Mouse (Mus musculus): Measurements from ENCODE around the gene Hpf1.

Hpf1 gene

GRCm38 (mm10) chr8:60889843-60890519 lies at the start of gene Hpf1:
TSS of gene Hpf1 (plus strand) at chr8:60890418.
- DNase-seq (ENCODE audit: low read depth in 2 of 2, low spot score in 2 of 2), result peak; percentile 87

DNA sequence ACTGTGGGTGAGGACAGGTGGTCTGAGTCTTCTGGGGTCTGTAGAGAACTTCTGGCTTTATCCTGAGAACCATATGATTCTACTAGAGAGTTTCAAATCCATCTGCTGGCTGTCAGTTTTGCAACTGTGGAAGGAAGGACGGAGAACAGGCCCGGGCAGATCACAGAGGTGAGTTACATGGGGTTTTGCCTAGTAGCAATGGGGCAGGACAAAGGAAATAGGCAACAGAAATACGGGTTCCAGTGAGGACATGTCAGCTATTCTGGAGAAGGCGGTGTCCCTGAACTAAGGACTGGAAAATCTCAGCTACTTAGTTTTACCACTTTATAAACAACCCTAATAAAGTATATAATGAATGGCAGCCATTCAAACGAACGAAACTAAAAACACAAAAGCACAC lies 47.8 kb upstream of the Hpf1 start:
- DNase-seq (ENCODE audit: low read depth in 2 of 2, low spot score in 2 of 2), result no peak

DNA sequence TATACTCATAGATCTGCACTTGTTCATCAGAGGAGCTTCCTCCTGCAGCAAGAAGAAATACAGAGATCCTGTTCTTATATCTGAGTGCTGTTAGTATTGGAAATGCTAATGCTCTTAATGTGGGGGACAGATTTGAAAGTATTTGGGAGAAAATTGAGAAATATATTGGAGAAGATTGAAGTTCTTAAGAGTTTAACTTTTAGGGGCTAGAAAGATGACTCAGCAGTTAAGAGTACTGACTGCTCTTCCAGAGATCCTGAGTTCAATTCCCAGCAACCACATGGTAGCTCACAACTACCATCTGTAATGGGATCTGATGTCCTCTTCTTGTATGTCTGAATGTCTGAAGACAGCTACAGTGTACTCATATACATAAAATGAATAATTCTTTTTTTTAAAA lies 32.7 kb upstream of the Hpf1 start:
- no peak for DNase-seq (ENCODE audit: low read depth in 2 of 2, low spot score in 2 of 2)

GRCm38 (mm10) chr8:60858091-60858490 lies 32.1 kb upstream of the Hpf1 start:
- no peak for DNase-seq (ENCODE audit: low read depth in 2 of 2, low spot score in 2 of 2)

- no peak for DNase-seq (ENCODE audit: low read depth in 2 of 2, low spot score in 2 of 2)
These were observed 31.2 kb upstream of the Hpf1 start for GRCm38 (mm10) chr8:60858911-60859476.

DNA sequence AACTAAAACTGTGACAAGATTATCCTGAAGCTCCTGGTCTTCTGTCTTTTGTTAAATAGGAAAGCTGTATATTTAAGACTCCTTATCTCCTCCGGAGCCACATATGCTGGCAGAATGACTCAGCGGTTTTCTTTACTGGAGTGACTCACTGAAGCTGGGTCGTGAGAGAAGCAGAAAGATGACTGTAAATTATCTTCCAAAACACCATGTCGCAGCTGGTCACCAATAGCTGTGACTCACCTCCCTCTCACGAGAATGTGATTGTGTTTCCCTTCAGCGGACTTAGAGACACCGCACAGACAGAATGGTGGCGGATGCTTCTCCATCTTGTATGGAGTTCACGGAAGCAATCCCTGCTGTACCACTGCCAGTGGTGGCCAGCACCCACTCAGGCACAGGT lies 30.6 kb upstream of the Hpf1 start:
- DNase-seq (ENCODE audit: low read depth in 2 of 2, low spot score in 2 of 2), result no peak

DNA sequence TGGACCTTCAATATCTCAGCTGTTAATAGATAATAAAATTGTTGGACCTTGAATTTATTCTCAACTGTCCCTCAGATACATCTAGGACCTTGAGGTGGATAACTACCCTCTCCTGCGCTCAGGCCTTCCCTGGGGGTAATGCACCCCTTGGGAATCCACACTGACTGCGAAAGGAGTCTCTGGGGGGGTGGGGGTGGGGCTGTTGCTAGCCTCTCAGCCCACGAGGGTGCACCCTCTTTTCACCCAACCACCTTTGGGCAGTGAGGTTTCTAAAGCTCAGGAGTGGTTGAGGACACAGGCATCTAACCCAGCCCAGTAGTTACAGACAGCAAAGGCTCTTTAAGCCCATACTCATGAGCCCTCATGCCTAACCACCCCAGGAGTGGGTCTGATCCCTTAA lies 29.5 kb upstream of the Hpf1 start:
- no peak for DNase-seq (ENCODE audit: low read depth in 2 of 2, low spot score in 2 of 2)

GRCm38 (mm10) chr8:60861783-60862182 lies 28.4 kb upstream of the Hpf1 start:
- no peak for DNase-seq (ENCODE audit: low read depth in 2 of 2, low spot score in 2 of 2)

- no peak for DNase-seq (ENCODE audit: low read depth in 2 of 2, low spot score in 2 of 2)
These were observed 25.3 kb upstream of the Hpf1 start for GRCm38 (mm10) chr8:60864875-60865274.

DNA sequence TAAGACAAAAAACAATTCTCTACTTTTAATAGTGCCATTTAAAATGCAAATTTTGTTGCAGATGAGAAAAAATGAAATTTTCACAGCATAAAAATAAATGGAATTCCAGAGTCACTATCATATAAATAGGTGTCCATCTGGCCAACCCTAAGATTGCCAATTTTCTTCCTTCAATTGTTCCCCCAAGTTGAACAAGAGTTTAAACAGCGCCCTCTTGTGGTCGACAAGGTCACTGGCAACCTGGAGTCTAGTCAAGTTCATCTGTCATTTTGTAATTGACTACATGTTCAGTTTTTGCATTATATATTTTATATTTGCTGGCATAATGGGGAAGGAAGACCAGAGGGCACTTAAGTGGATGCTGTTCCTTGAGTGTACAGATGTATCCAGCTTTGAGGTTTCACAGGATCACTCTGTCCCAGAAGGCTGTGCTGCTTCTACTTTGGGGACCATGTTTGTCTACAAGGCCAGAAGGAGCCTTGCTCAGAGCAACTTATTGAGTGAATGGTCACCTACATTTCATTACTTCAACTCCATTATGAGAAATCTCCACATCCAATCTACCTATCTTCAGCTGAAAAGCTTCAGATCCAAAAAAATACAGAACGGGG lies 24.6 kb upstream of the Hpf1 start:
- peak; percentile 31 to 33 for DNase-seq (ENCODE audit: low read depth in 2 of 2, low spot score in 2 of 2)

- DNase-seq (ENCODE audit: low read depth in 2 of 2, low spot score in 2 of 2), result no peak
These were observed 22.6 kb upstream of the Hpf1 start for GRCm38 (mm10) chr8:60867468-60868115.

DNA sequence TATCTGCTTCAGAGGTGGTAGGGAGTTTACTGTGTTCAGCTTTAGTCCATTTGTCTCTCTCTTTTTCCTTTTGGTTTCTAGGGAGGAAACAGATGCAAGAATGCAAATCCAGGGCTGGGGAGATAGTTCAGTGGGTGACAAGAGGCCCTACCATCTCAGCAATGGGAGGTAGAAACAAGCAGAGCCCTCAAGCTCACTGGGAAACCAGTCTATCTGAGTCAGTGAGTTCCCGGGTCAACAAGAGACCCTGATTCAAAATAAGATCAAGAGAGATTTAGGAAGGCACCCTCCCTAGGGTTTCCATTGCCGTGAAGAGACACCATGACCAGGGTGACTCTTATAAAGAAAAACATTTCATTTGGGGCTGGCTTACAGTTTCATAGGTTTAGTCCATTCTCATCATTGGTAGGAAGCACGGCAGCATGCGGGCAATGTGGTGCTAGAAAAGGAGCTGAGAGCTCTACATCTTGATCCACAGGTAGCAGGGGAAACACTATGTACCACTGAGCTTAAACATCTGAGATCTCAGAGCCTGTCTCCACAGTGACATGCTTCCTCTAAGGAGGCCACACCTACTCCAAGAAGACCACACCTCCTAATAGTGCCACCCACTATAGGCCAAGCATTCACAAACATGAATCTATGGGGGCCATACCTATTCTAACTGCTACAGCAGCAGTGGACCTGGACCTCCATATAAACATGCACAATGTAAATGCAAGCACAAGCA lies 21.8 kb upstream of the Hpf1 start:
- no peak for DNase-seq (ENCODE audit: low read depth in 2 of 2, low spot score in 2 of 2)

- no peak for DNase-seq (ENCODE audit: low read depth in 2 of 2, low spot score in 2 of 2)
These were observed 20.5 kb upstream of the Hpf1 start for GRCm38 (mm10) chr8:60869761-60870160.

DNA sequence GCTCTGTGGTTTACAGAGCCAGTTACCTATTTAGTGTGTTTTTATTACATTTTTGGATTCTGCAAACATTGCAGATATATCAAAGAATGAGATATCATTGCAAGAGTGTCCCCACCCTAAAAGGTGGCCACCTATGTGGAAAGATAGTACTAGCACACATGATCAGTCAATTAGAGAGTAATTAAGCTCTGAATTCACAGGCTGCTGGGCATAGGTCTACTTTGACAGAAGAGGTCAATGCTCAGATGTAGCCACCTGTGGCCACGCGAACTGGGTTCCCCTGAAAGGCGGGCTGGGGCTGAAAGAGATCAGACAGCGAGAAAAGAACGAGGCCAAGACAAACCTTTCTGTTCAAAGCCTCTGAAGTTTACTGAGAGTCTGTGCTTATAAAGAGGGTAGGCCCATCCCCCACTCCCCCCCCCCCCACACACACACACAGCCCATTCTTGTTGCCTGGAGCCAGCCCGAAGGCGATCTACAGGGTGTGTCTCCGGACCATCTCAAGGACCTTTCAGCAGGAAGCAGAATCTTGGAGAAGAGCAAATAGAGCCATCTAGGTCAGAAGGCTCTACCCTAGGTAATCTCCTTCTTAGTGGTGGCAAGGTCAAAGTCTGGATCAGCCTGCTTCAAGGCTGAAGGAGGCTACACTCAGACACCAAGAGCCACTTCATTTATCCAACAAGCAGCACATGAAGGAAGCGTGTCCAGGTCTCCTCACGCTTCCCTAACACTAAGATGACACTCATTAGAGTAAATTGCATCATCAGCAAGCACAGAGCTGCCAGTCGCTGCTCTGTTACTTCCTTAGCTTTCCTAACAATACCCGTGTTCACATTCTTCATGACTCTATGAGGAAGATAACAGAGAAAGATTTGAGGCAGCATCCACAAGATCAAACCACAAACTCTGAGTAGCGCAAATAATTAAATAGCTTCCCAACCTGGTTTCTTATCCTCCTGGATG lies 19.7 kb upstream of the Hpf1 start:
- DNase-seq (ENCODE audit: low read depth in 2 of 2, low spot score in 2 of 2), result no peak

DNA sequence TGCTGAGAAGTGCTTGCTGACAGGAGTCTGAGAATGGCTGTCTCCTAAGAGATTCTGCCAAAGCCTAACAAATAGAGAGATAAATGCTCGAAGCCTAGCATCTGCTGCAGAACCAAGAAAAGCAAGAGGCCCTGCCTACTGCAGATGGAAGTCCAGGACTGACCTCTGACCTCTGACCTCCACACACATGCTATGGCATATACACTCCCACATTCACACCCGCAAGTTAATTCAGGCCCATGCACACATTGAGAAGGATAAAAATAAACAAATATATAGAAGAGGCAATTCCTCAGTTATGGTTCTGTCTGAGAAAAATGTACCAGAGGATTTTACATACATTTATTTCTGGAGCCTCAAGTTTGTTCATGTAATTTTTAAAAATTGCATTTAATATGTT lies 11.6 kb upstream of the Hpf1 start:
- no peak for DNase-seq (ENCODE audit: low read depth in 2 of 2, low spot score in 2 of 2)

DNA sequence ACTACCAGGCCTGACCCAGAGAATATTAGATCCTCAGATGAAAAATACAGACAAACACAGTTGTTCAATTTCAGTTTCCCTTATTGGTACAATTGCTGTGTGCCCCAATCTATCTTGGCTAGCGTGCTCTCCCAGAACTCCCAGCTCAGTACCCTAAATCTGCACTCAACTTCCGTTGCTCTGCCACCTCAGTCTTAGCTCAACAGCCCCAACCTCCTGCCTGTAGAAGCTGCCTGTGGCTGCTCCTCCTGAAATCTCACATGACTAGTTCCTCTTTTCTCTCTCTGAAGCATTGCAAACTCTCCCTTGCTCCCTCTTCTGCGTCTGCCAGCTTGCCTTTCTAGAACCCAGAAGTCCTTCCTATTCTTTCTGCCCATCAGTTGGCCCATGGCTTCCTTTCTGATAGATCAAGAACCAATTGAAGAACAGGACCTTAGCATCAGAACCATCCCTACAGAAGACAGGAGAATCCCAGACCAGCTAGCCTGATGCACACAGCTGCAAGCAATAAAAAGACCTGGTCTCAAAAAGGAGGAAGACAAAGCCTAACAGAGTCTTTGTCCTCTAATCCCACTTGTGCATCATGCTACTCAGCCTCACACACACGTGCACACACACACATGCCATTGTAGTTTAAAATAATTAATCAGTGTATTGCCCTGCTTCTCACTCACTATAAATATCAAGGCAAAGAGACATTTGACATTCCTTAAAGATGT lies 6.6 kb upstream of the Hpf1 start:
- no peak for DNase-seq (ENCODE audit: low read depth in 2 of 2, low spot score in 2 of 2)

DNA sequence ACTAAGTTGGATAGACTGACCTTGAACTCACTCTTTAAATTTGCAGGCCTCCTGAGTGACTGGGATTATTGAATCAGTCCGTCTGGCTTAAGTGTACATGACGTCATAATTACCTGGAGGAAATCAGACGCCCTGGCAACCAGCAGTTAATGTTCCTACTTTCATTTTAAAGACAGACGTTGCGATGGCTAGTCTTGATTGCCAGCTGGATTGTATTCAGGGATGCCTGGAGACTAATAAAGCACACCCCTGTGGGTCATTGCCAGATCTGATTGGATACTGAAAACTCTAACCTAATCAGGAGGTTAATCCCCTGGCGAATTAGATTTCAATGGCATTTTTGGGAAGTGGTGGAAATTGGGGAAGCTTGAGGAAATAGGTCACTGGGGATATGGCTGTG lies 3.5 kb upstream of the Hpf1 start:
- DNase-seq (ENCODE audit: low read depth in 2 of 2, low spot score in 2 of 2), result no peak

- no peak for DNase-seq (ENCODE audit: low read depth in 2 of 2, low spot score in 2 of 2)
These were observed 931 bp upstream of the Hpf1 start for GRCm38 (mm10) chr8:60889131-60889842.

DNA sequence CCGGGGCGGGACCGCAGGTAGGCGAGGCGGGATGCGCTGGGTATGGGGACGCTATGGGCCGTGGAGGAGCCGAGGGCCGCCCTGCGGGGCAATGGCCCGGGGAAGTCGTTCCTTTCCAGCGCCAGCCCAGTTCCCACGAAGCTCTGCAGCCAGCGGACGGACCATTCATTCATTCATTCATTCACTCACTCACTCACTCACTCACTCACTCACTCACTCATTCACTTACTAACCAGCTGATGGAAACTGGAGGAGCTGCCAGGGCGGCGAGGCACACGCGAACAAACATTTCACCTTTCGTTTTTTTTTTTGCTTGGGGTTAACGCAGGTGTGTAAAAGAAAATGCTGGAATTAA lies 279 bp downstream of the Hpf1 start:
- no peak for DNase-seq (ENCODE audit: low read depth in 2 of 2, low spot score in 2 of 2)
